Mouse (Mus musculus) urinary bladder, postnatal 4 days (tissue): ENCODE measurements around the gene Olfr382.
"Not testable (repeated sequence)": the region's sequence is repeated elsewhere in the genome, so short reads cannot be mapped to it uniquely, and the experiment has no call there.

Source experiments
- DNase-seq, 2 experiments: peaks; one replicate each; pipeline ENCODE4 v3.0.0; 2021 to 2022; ENCODE audit warnings: low spot score in 2 of 2

The Olfr382 gene

GRCm38 (mm10) chr11:73517097-73517496, at the start of gene Olfr382:
Olfr382 (minus strand) TSS chr11:73517197.
- no peak for DNase-seq

- DNase-seq, result not testable (repeated sequence)
Observed at GRCm38 (mm10) chr11:73528971-73529370, 12.0 kb upstream of the Olfr382 start.

GRCm38 (mm10) chr11:73491503-73491902, 25.5 kb downstream of the Olfr382 start, which contains the start of gene Olfr381:
Olfr381 (minus strand) TSS chr11:73491603.
- DNase-seq, result no peak
